ENCODE assay signal across 19 mouse cellular contexts in the genomic region with DNA sequence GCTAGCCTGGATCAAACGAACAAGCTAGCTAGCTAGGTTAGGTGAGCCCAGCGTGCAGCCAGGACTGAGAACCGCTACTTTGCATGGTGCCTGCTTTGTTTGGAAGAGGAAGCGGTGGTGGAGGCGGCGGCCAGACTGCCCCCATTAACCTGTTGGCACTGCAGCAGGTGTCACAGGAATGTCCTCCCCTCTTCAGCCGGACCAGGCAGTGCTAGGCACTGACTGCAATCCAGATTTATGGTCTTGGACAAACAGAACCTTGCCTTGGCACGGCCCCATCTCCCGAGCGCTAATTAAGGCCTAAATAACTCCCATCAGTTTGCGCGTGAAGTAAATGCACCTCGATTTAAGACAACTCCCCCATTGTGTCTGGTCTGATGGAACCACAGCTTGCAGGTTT.
DNase-seq lines count a peak whose midpoint lies in the region; ATAC-seq and TF ChIP-seq lines count a peak whose summit lies in the region.
"Had no signal": no experiment of that assay in that cellular context is flagged by ENCODE, and none has a peak within 500 bp of the region (broad histone marks: within the 10 kb centered on the region; RNA-seq: fewer than 3 reads in every experiment).

No protein-coding gene starts in this region.

- no peaks in the 10 kb centered on the region for H3K4me1 ChIP-seq in forebrain, embryonic 14.5 days (ENCODE audit: control insufficient read depth, insufficient read depth, low read length)
- H3K4me1 ChIP-seq in forebrain, embryonic 13.5 days, result peaks cover 5% of the 10 kb centered on the region; the same call in 1 of the 2 replicates
- peaks cover 33% of the 10 kb centered on the region for H3K4me1 ChIP-seq in E14TG2a.4 (replicated peaks; ENCODE audit: low read depth, low read length)
- H3K4me1 ChIP-seq: limb, embryonic 12.5 days; liver, embryonic 15.5 days; midbrain, embryonic 10.5 days; neural tube, embryonic 13.5 days; stomach, embryonic 15.5 days had no signal

- H3K4me3 ChIP-seq in forebrain, embryonic 14.5 days (ENCODE audit: low read depth, low read length), result no peak overlapping the region
- H3K4me3 ChIP-seq in forebrain, embryonic 13.5 days, result no peak overlapping the region
- peak overlapping the region; percentile 56 for H3K4me3 ChIP-seq in E14TG2a.4 (replicated peaks; ENCODE audit: low read length)
- H3K4me3 ChIP-seq: erythroblast, embryonic 14.5 days; limb, embryonic 12.5 days; liver, embryonic 15.5 days; midbrain, embryonic 10.5 days; neural tube, embryonic 13.5 days; stomach, embryonic 15.5 days had no signal

- peak; percentile 41 for DNase-seq in forebrain, embryonic 14.5 days (ENCODE audit: low spot score)
- DNase-seq in cerebellum, adult 9-11 months, result peak; percentile 61
- peak; percentile 19 for DNase-seq in kidney, postnatal 14 days
- DNase-seq: adrenal gland, postnatal 14 days; gastrocnemius, postnatal 14 days; heart, postnatal 10 days; lung, postnatal 10 days; spleen, adult 18-20 months had no signal

- no peak overlapping the region for H3K9ac ChIP-seq in forebrain, embryonic 14.5 days (ENCODE audit: low read length)
- H3K9ac ChIP-seq in forebrain, embryonic 13.5 days, result no peak overlapping the region
- H3K9ac ChIP-seq: limb, embryonic 12.5 days; liver, embryonic 15.5 days; neural tube, embryonic 13.5 days; stomach, embryonic 15.5 days had no signal

- ATAC-seq in forebrain, embryonic 14.5 days, result no peak
- no peak for ATAC-seq in forebrain, embryonic 13.5 days
- no peak for ATAC-seq in activated CD4-positive, CD25-positive, alpha-beta regulatory T cell, adult 4 months
- no peak for ATAC-seq in megakaryocyte-erythroid progenitor cell, adult 5-6 weeks (replicated peaks; ENCODE audit: low FRiP score, low TSS enrichment, poor library complexity, severe bottlenecking)
- ATAC-seq: hindbrain, embryonic 16.5 days had no signal

- H3K4me2 ChIP-seq in forebrain, embryonic 14.5 days (ENCODE audit: low read length), result no peak overlapping the region
- H3K4me2 ChIP-seq in forebrain, embryonic 13.5 days, result no peak overlapping the region
- H3K4me2 ChIP-seq: limb, embryonic 12.5 days; liver, embryonic 15.5 days; neural tube, embryonic 13.5 days; stomach, embryonic 15.5 days had no signal

- H3K27ac ChIP-seq in forebrain, embryonic 14.5 days (ENCODE audit: low read depth, low read length), result no peak overlapping the region
- H3K27ac ChIP-seq in forebrain, embryonic 13.5 days, result no peak overlapping the region
- H3K27ac ChIP-seq: limb, embryonic 12.5 days; liver, embryonic 15.5 days; midbrain, embryonic 10.5 days; neural tube, embryonic 13.5 days; stomach, embryonic 15.5 days had no signal

- H3K36me3 ChIP-seq in forebrain, embryonic 14.5 days (ENCODE audit: control insufficient read depth, insufficient read depth, low read length), result 0 out of 2 replicates have a peak, but pooled peaks cover 2% of the 10 kb centered on the region
- peaks cover 17% of the 10 kb centered on the region for H3K36me3 ChIP-seq in forebrain, embryonic 13.5 days (ENCODE audit: poor library complexity, severe bottlenecking)
- peaks cover 63% of the 10 kb centered on the region for H3K36me3 ChIP-seq in E14TG2a.4 (ENCODE audit: insufficient read depth, low read length)
- H3K36me3 ChIP-seq: stomach, embryonic 15.5 days had no signal

- TF ChIP-seq CTCF in E14TG2a.4 (conservative IDR thresholded peaks at IDR 0.05; ENCODE audit: low read length), result no peak

- 67% methylated on average over 13 of the region's 13 CpGs for WGBS in forebrain, embryonic 14.5 days
- 81% methylated on average over 13 of the region's 13 CpGs for WGBS in forebrain, embryonic 13.5 days

- no peaks in the 10 kb centered on the region for H3K9me3 ChIP-seq in forebrain, embryonic 14.5 days (replicated peaks; ENCODE audit: control insufficient read depth, low read length)
- no peaks in the 10 kb centered on the region for H3K9me3 ChIP-seq in forebrain, embryonic 13.5 days (replicated peaks)
- peaks cover 9% of the 10 kb centered on the region; the same call in 1 of the 2 replicates for H3K9me3 ChIP-seq in E14TG2a.4 (ENCODE audit: low read length)
- H3K9me3 ChIP-seq: limb, embryonic 12.5 days; liver, embryonic 15.5 days; midbrain, embryonic 10.5 days; neural tube, embryonic 13.5 days; stomach, embryonic 15.5 days had no signal

- no peaks in the 10 kb centered on the region for H3K27me3 ChIP-seq in forebrain, embryonic 14.5 days (replicated peaks; ENCODE audit: control insufficient read depth, insufficient read depth, low read length)
- H3K27me3 ChIP-seq in forebrain, embryonic 13.5 days, result no peaks in the 10 kb centered on the region
- no peaks in the 10 kb centered on the region for H3K27me3 ChIP-seq in E14TG2a.4 (ENCODE audit: insufficient read depth, low read length)
- H3K27me3 ChIP-seq: limb, embryonic 12.5 days; liver, embryonic 15.5 days; neural tube, embryonic 13.5 days; stomach, embryonic 15.5 days had no signal
